Mouse (Mus musculus): ENCODE data around the gene Igsf3.

Igsf3 gene

DNA sequence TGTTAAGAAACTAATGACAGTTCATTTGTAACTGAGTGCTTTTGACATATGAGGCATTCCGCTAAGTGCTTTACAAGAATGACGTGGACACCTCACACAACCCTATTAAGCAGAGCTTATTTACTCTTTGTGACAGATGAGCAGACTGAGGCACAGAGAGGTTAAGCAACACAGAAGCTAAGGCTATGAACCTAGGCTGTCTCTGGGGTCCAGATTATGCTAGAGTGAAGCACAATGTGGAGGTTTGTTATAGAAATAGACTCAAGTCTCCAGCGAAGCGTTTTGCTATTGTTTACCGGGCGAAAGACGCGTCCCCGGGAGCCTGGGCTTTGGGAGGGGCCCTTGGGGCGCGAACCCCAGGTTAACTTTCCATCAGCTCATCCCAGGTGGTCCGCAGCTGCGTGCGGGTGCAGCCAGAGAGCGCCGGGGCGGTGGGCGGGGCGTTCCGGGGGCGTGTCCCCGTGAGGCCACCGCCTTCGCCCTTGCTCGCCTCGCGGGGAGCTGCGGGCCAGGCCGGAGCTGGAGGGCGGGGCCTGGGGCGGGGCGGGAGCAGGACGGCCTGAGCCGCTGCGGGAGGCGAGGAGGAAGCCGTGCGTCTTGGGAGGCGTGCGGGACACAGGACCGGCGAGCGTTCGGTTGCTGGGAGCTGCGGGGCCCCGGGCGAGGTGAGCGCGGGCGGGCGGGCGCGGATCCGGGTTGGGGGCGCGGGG, at the start of gene Igsf3:
Igsf3 (plus strand) TSS at position 546 of the 710 bp plus-strand sequence.
- DNase-seq: peak; percentile 92

GRCm38 (mm10) chr3:101327248-101327647, 49.6 kb upstream of the Igsf3 start:
- no peak for DNase-seq

- no peak for DNase-seq
These were observed 48.3 kb upstream of the Igsf3 start for GRCm38 (mm10) chr3:101328617-101329016.

- DNase-seq: no peak
These were observed 33.5 kb upstream of the Igsf3 start for GRCm38 (mm10) chr3:101343199-101343924.

- no peak for DNase-seq
These were observed 32.6 kb upstream of the Igsf3 start for GRCm38 (mm10) chr3:101344246-101344645.

DNA sequence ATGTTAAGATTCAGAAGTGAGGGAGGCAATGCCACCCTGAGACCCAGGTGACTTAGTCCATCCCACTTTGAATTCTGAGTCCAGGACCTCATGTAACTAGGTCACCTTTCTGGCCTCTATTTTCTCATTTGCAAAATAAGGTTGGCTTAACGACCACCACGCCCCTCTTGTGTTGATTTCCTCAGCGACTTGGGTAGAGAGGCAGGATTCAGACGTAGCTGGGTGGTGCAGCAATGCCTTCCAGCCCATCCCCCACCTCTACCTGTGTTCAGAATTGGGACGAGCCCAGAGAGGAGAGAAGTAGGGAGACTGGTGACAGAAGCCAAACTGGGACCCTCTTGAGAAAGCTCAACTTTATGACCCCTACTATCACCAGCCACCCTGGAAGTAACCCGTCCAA, 31.6 kb upstream of the Igsf3 start:
- no peak for DNase-seq

DNA sequence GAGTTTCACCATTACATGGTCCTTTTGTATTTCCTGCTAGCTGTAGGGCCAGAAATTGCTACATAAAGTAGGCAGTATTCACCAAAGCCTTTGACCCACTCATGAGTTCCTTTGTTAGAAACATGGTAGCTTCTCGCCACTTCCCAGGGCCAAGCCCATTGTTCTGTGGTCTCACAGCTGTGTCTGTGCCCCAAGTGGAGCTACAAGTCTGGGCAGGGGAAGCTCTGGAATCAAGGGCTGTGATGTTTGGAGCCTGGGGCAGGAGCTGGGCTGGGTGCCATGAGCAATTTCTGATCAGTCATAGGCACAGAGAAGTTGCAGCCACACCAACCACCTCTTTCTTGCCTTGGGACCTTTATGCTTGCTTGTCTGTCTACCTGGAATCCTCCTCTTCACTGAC, 30.1 kb upstream of the Igsf3 start:
- no peak for DNase-seq

GRCm38 (mm10) chr3:101348501-101349161, 28.3 kb upstream of the Igsf3 start:
- peak; percentile 34 for DNase-seq

DNA sequence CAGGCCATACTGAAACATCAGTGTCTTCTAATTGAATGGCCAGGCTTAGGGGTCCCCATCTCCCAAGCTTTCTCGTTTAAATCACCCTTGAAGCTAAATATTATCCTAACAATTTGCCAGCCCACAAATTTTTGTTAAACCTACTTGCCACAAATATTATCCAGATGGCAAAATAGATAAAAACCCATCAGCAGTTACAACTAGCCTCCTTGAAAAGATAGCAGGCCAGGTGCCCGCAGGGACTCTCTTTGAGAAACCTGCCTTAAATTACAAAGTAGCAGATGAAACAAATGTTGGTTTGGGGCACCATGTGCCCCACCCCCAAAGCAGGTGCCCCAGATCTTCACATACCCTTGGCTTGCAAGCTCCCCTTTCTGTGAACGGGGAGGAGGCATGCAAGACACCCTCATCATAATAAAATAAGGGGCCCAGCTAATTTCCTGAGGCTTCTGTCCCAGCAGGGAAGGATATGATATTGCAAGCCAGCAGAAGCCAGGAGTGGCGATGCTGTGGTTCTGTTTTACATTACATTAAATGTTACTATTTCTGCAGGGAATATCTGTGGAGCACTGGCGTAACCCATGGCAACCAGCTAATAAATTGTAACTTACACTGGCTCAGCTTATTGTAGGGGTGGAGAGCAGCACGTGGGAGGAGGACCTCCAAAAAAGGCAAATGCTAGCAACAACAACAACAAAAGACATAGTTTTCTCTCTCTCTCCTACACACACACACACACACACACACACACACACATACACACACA, 27.2 kb upstream of the Igsf3 start:
- peak; percentile 44 for DNase-seq

- DNase-seq: no peak
These were observed 26.5 kb upstream of the Igsf3 start for GRCm38 (mm10) chr3:101350406-101350805.

- no peak for DNase-seq
These were observed 22.4 kb upstream of the Igsf3 start for GRCm38 (mm10) chr3:101354490-101354889.

DNA sequence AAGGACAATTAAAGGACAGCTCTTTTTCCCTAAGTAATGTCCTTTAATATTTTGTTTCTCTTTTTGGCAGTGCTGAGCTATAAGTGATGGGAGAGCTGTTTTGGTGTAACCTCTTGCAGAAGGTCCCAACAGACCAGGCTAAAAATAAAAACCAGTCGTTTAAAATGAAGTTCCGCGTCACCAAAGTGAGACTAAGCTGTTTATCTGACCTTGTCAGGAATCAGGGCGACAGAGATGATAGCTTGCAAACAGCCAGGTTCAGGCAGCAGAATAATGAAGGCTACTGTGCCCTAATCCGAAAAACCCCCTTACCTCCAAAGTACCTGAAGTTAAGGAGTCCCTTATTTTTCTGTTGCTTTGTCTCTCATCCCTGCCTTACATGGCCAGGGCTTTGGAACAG, 21.2 kb upstream of the Igsf3 start:
- no peak for DNase-seq

DNA sequence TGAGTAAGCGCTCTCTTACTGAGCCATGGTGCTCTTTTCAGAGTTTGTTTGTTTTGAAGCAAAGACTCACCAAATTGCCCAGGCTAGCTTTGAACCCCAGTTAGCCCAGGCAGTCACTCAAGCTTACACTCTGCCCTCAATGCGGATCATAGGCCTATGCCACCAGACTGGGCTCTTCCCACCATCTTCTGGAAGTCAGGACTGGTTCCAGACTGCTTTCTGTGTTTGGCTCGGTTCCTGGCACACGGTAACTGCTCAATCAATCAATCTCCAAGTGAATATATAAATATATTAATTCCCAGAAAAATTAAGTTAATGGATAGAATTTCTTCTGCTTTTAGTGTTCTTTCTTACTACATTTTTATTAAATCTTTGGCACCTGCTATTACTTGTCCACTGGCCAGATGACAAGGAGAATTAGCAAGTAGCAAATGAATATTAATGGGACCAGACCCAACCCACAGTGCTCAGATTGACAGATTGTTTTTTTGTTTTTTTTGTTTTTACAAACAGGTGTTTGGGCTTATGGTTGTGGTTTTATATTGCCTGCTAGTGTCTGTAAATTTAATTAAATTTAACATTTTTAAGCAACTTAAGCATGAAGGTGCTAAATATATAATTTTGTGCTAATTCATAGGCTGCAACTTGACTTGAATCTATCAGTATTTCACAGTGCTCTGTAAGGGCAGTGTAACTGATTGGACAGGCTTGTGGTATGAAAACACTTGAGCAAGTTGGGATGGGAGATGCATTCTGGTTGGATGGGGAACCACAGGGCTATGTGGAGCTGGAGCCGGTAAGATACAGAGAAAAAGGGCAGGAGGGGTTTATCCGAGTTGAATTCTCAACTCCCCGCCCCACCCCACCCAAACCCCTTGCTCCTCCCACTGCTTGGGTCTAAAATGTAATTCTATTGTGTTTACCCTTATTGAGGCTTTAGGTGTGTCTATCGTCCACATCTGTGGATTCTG, 20.0 kb upstream of the Igsf3 start:
- DNase-seq: no peak

GRCm38 (mm10) chr3:101360832-101361231, 16.1 kb upstream of the Igsf3 start:
- no peak for DNase-seq

GRCm38 (mm10) chr3:101362391-101362790, 14.5 kb upstream of the Igsf3 start:
- DNase-seq: no peak

DNA sequence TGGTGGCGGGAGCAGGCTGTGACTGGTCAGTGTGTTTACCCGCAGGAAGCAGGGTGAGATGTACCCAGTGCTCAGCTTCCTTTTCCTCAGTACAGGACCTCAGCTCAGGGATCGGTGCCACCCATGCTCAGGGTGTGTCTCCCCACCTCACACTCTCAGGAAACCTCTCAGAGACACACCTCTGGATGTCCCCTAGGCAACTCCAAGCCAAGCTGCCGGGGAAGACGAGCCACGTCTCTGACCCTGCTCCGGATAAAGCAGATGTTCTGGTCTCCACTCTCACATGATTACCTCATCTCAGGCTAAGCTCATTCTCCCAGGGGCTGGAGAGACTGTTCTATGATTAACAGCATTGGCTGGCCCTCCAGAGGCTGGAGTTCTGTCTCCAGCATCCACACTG, 13.3 kb upstream of the Igsf3 start:
- DNase-seq: no peak

GRCm38 (mm10) chr3:101365081-101365612, 11.7 kb upstream of the Igsf3 start:
- no peak for DNase-seq

DNA sequence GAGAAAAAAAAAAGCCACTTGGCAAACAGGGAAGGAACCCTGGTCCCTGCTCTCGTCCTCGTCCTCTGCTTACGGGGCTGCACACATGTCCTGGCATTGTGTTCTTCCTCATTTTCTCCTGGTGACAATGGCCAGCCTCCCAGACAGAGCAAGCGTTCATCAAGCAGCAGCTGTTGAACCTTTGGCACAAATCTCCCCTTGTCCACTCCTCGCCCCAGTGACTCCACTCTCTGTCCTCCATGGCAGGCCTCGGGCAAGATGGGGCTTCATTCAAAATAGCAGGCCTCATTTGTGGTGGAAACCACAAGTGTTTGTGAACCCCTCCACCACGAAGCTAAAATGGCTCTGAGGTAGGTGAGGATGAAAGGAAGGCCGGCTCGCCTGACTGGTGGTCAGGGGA, 11.0 kb upstream of the Igsf3 start:
- DNase-seq: no peak

GRCm38 (mm10) chr3:101367372-101367771, 9.5 kb upstream of the Igsf3 start:
- no peak for DNase-seq

- no peak for DNase-seq
These were observed 7.5 kb upstream of the Igsf3 start for GRCm38 (mm10) chr3:101369301-101369881.

DNA sequence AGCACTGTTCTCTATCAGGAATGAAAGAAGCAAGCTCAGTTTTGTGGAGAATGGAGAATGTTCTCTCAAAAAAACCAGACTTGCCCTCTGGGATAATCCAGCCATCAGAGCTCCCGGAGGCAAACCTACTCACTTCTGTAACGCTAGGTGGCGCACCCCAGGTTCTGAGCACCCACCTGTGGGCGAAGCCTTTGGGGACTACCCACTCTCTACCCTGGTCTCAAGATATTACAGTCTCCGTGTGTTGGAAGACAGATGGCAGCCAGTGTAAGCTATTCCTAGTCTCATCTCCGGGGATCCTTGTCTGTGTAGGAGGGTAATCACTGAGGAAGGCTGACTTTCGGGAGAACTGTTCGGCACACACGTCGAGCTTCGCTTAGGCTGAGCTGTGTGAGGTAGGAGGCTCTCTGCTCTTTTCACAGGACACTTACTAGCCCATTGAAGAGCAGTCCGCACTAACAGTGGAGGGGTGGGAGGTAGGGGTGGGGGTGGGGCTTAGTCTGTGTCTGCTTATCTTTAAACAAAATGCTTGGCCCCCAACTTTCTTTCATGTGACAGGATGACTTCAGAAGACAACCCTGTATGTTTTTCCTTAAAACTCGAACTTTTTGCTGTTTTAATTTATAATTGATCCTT, 4.4 kb upstream of the Igsf3 start:
- DNase-seq: peak; percentile 80

All from thymus, postnatal 25 days (tissue).